Mouse (Mus musculus) MEL (cell line): Measurements from ENCODE around the gene Scube3. TPM values are rescaled to one million over a fixed set of nuclear protein-coding genes. Genes with fewer than 3 reads are reported as not detected.

Experiments used
- DNase-seq: peaks from one replicate; pipeline ENCODE4 v3.0.0; 2011; ENCODE audit warnings: low read depth, low spot score
- H3K27ac ChIP-seq: 2 replicates; pipeline ENCODE4 v1.5.1; 2012; ENCODE audit warnings: low read depth, mild to moderate bottlenecking, control low read depth, low read length, moderate library complexity; ENCODE audit not compliant: control insufficient read depth
- H3K27me3 ChIP-seq, 2 experiments: fragments of 150-350 bp in 1 of 2; sonication (generic) in 1 of 2; 2 replicates each; pipeline ENCODE4 v1.6.1; 2012; ENCODE audit warnings: low read length in 2 of 2, mild to moderate bottlenecking in 2 of 2, improper control_type of control experiment in 1 of 2, moderate library complexity in 1 of 2; ENCODE audit not compliant: insufficient read depth in 2 of 2, control insufficient read depth in 1 of 2
- H3K36me3 ChIP-seq, 2 experiments: 2 replicates each; pipeline ENCODE4 v1.6.1; 2012 to 2014; ENCODE audit warnings: low read length in 2 of 2, improper control_type of control experiment in 1 of 2, inconsistent platforms in 1 of 2, mild to moderate bottlenecking in 1 of 2; ENCODE audit not compliant: insufficient read depth in 2 of 2, control insufficient read depth in 1 of 2
- H3K4me1 ChIP-seq, 2 experiments: fragments of 150-350 bp in 1 of 2; sonication (generic) in 1 of 2; 2 replicates each; pipeline ENCODE4 v1.6.1; 2012; ENCODE audit warnings: low read length in 2 of 2, improper control_type of control experiment in 1 of 2, mild to moderate bottlenecking in 1 of 2; ENCODE audit not compliant: insufficient read depth in 2 of 2, control insufficient read depth in 1 of 2
- H3K4me3 ChIP-seq, 2 experiments: fragments of 150-350 bp in 1 of 2; sonication (generic) in 1 of 2; 2 replicates each; pipeline ENCODE4 v1.5.1; 2012; ENCODE audit warnings: low read depth in 2 of 2, low read length in 2 of 2, mild to moderate bottlenecking in 2 of 2, moderate library complexity in 2 of 2, control low read depth in 1 of 2, improper control_type of control experiment in 1 of 2; ENCODE audit not compliant: control insufficient read depth in 1 of 2, insufficient read depth in 1 of 2
- H3K79me2 ChIP-seq: 2 replicates; pipeline ENCODE4 v1.6.1; 2012; ENCODE audit warnings: mild to moderate bottlenecking, low read length, moderate library complexity; ENCODE audit not compliant: control insufficient read depth, poor library complexity, insufficient read depth
- H3K9ac ChIP-seq: 2 replicates; pipeline ENCODE4 v1.6.1; 2012; ENCODE audit warnings: low read depth, mild to moderate bottlenecking, control low read depth, low read length, moderate library complexity; ENCODE audit not compliant: control insufficient read depth, poor library complexity, severe bottlenecking
- H3K9me3 ChIP-seq: fragments of 150-350 bp; sonication (generic); replicated peaks from 2 replicates; pipeline ENCODE4 v1.6.1; 2012; ENCODE audit warnings: mild to moderate bottlenecking, low read length, improper control_type of control experiment, moderate library complexity; ENCODE audit not compliant: insufficient read depth
- CHD1 ChIP-seq: IDR thresholded peaks from 2 replicates; pipeline ENCODE4 v1.6.1; 2012; ENCODE audit warnings: low read depth, mild to moderate bottlenecking, inconsistent platforms, low read length, improper control_type of control experiment
- CTCF ChIP-seq, 3 experiments: IDR thresholded peaks in 2 of 3; conservative IDR thresholded peaks in 1 of 3; 2 replicates each; pipeline ENCODE4 v1.5.1; 2011 to 2012; ENCODE audit warnings: low read length in 3 of 3, low read depth in 2 of 3, mild to moderate bottlenecking in 2 of 3, improper control_type of control experiment in 1 of 3, inconsistent platforms in 1 of 3, mixed read lengths in 1 of 3, moderate library complexity in 1 of 3; ENCODE audit not compliant: control insufficient read depth in 1 of 3, insufficient read depth in 1 of 3, poor library complexity in 1 of 3, severe bottlenecking in 1 of 3
- E2F4 ChIP-seq: IDR thresholded peaks from 2 replicates; pipeline ENCODE4 v1.6.1; 2011; ENCODE audit warnings: low read depth, low read length, improper control_type of control experiment, borderline replicate concordance
- ELF1 ChIP-seq: IDR thresholded peaks from 2 replicates; pipeline ENCODE4 v1.6.1; 2014; ENCODE audit warnings: low read depth, mild to moderate bottlenecking, inconsistent platforms, low read length, improper control_type of control experiment, moderate library complexity
- EP300 ChIP-seq, 2 experiments: IDR thresholded peaks; 2 replicates each; pipeline ENCODE4 v1.6.1; 2011; ENCODE audit warnings: improper control_type of control experiment in 2 of 2, low read length in 2 of 2, low read depth in 1 of 2, mild to moderate bottlenecking in 1 of 2
- ETS1 ChIP-seq: IDR thresholded peaks from 2 replicates; pipeline ENCODE4 v1.6.1; 2012; ENCODE audit warnings: low read depth, mild to moderate bottlenecking, inconsistent platforms, low read length, improper control_type of control experiment, moderate library complexity
- GATA1 ChIP-seq: IDR thresholded peaks from 2 replicates; pipeline ENCODE4 v1.6.1; 2011; ENCODE audit warnings: low read depth, low read length, improper control_type of control experiment
- HCFC1 ChIP-seq: IDR thresholded peaks from 2 replicates; pipeline ENCODE4 v1.6.1; 2012; ENCODE audit warnings: low read depth, mild to moderate bottlenecking, inconsistent platforms, low read length, improper control_type of control experiment, moderate library complexity
- KAT2A ChIP-seq: conservative IDR thresholded peaks from 2 replicates; pipeline ENCODE4 v1.6.1; 2012; ENCODE audit warnings: low read depth, low read length, improper control_type of control experiment, inconsistent platforms
- MAFK ChIP-seq: IDR thresholded peaks from 2 replicates; pipeline ENCODE4 v1.6.1; 2011; ENCODE audit warnings: low read depth, mild to moderate bottlenecking, low read length, improper control_type of control experiment, borderline replicate concordance
- MXI1 ChIP-seq: IDR thresholded peaks from 2 replicates; pipeline ENCODE4 v1.6.1; 2011; ENCODE audit warnings: mild to moderate bottlenecking, low read depth, low read length, improper control_type of control experiment
- MYB ChIP-seq: IDR thresholded peaks from 2 replicates; pipeline ENCODE4 v1.6.1; 2011; ENCODE audit warnings: mild to moderate bottlenecking, low read depth, low read length, improper control_type of control experiment
- POLR2A ChIP-seq, 2 experiments: IDR thresholded peaks; 2 replicates each; pipeline ENCODE4 v1.6.1; 2011 to 2012; ENCODE audit warnings: low read length in 2 of 2, mild to moderate bottlenecking in 2 of 2, control low read depth in 1 of 2, improper control_type of control experiment in 1 of 2, low read depth in 1 of 2, moderate library complexity in 1 of 2; ENCODE audit not compliant: control insufficient read depth in 1 of 2, insufficient read depth in 1 of 2, poor library complexity in 1 of 2
- POLR2AphosphoS2 ChIP-seq: IDR thresholded peaks from 2 replicates; pipeline ENCODE4 v1.6.1; 2011; ENCODE audit warnings: low read length, improper control_type of control experiment
- POLR2AphosphoS5 ChIP-seq: IDR thresholded peaks from 2 replicates; pipeline ENCODE4 v1.6.1; 2012; ENCODE audit warnings: low read depth, borderline replicate concordance, mild to moderate bottlenecking, inconsistent platforms, low read length, moderate library complexity, mixed read lengths
- RAD21 ChIP-seq: IDR thresholded peaks from 2 replicates; pipeline ENCODE4 v1.6.1; 2011; ENCODE audit warnings: mild to moderate bottlenecking, low read depth, low read length, improper control_type of control experiment
- RCOR1 ChIP-seq: IDR thresholded peaks from 2 replicates; pipeline ENCODE4 v1.6.1; 2012; ENCODE audit warnings: low read depth, mild to moderate bottlenecking, inconsistent platforms, low read length, improper control_type of control experiment
- SIN3A ChIP-seq: IDR thresholded peaks from 2 replicates; pipeline ENCODE4 v1.6.1; 2012; ENCODE audit warnings: low read length, improper control_type of control experiment, inconsistent platforms
- SMC3 ChIP-seq: IDR thresholded peaks from 2 replicates; pipeline ENCODE4 v1.6.1; 2011; ENCODE audit warnings: low read depth, low read length, improper control_type of control experiment
- TBP ChIP-seq: IDR thresholded peaks from 2 replicates; pipeline ENCODE4 v1.8.0; 2011; ENCODE audit warnings: low read depth, low read length, improper control_type of control experiment
- UBTF ChIP-seq: IDR thresholded peaks from 2 replicates; pipeline ENCODE4 v1.6.1; 2012; ENCODE audit warnings: low read depth, mild to moderate bottlenecking, inconsistent platforms, low read length, improper control_type of control experiment, moderate library complexity, borderline replicate concordance; ENCODE audit not compliant: insufficient read depth
- USF1 ChIP-seq: IDR thresholded peaks from 2 replicates; pipeline ENCODE4 v1.6.1; 2014; ENCODE audit warnings: low read depth, mild to moderate bottlenecking, inconsistent platforms, low read length, improper control_type of control experiment, moderate library complexity
- ZKSCAN1 ChIP-seq: IDR thresholded peaks from 2 replicates; pipeline ENCODE4 v1.6.1; 2012; ENCODE audit warnings: low read depth, mild to moderate bottlenecking, inconsistent platforms, low read length, improper control_type of control experiment, moderate library complexity
- polyA plus RNA-seq, 2 experiments: library from polyadenylated mRNA; stranded (reverse) in 1 of 2; unstranded in 1 of 2; fragments of >175 nt in 1 of 2; fragments of >200 nt in 1 of 2; gene quantifications; 2 replicates each; pipeline versions ENCODE4 v1.2.1 to v1.2.4; 2012; ENCODE audit warnings: low replicate concordance in 2 of 2, low read depth in 1 of 2; ENCODE audit not compliant: insufficient read length in 2 of 2, insufficient read depth in 1 of 2, missing spikeins in 1 of 2
- total RNA-seq: library from RNA; depleted of rRNA; stranded (reverse); fragments of 300-350 nt; gene quantifications from 2 replicates; pipeline ENCODE4 v1.2.3, GENCODE M21; 2012

Scube3 gene
- total and polyA plus RNA-seq, 3 experiments: 0.03 to 0.04 TPM; not detected in 1

GRCm38 (mm10) chr17:28093837-28094236 lies 48.1 kb upstream of the Scube3 start:
- no peaks in the 10 kb centered on the region for H3K79me2 ChIP-seq
- H3K27me3 ChIP-seq: no peaks in the 10 kb centered on the region; a peak in 1 of 4 replicates
- H3K27ac ChIP-seq: no peak overlapping the region
- no peaks in the 10 kb centered on the region; a peak in 1 of 4 replicates for H3K4me1 ChIP-seq
- no peak for TF ChIP-seq UBTF
- no peak for TF ChIP-seq RCOR1
- peak; percentile 12; the same call in 1 of the 2 replicates for TF ChIP-seq RAD21
- TF ChIP-seq CTCF (IDR thresholded peaks at IDR 0.05 in 2 of 3, conservative IDR thresholded peaks at IDR 0.05 in 1 of 3; ENCODE audit: control insufficient read depth in 1 of 3, insufficient read depth in 1 of 3, low read depth in 2 of 3, low read length in 3 of 3, poor library complexity in 1 of 3, severe bottlenecking in 1 of 3): peak; percentile 31 to 55 (median 47)
- TF ChIP-seq, all 39 proteins: peak for 2
- Histone ChIP-seq H3K4me3 (no peak overlapping the region), H3K9me3 (no peaks in the 10 kb centered on the region), H3K36me3 (no peaks in the 10 kb centered on the region), H3K9ac (no peak overlapping the region)
- peak; percentile 37 for DNase-seq

GRCm38 (mm10) chr17:28096418-28096817 lies 45.5 kb upstream of the Scube3 start:
- H3K9me3 ChIP-seq: no peaks in the 10 kb centered on the region
- no peaks in the 10 kb centered on the region; a peak in 1 of 4 replicates for H3K4me1 ChIP-seq
- TF ChIP-seq USF1: no peak
- TF ChIP-seq MXI1: no peak
- TF ChIP-seq ELF1: no peak
- no peak for TF ChIP-seq ETS1
- TF ChIP-seq TBP: no peak
- TF ChIP-seq ZKSCAN1: no peak
- TF ChIP-seq GATA1: no peak
- no peak for TF ChIP-seq MYB
- TF ChIP-seq HCFC1: no peak
- TF ChIP-seq CHD1: no peak
- TF ChIP-seq MAFK: no peak
- no peak for TF ChIP-seq SIN3A
- H3K79me2 ChIP-seq: no peaks in the 10 kb centered on the region
- H3K4me3 ChIP-seq: no peak overlapping the region
- H3K27ac ChIP-seq: no peak overlapping the region
- H3K27me3 ChIP-seq: no peaks in the 10 kb centered on the region; a peak in 1 of 4 replicates
- DNase-seq: no peak
- no peak overlapping the region for H3K9ac ChIP-seq
- no peaks in the 10 kb centered on the region for H3K36me3 ChIP-seq

DNA sequence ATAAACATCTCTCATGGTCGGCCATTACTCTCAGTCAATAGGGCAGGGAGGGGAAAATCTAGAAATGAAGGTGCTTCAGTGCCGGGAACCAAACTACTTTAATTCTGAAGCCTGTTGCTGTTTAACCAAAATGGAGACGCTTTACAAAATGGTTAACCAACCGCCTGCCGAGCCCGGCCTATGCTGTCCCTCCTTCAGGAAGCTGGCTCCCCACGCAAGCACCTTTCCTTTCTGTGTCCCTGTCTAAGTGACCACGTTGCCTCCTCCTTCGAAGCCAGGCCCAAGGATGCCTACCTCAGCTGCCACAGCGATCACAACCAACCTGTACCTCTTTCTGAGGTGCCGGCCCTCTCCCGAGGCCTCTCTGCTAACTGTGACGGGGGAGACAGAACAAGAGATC lies 44.6 kb upstream of the Scube3 start:
- no peak overlapping the region for H3K27ac ChIP-seq
- no peaks in the 10 kb centered on the region for H3K36me3 ChIP-seq
- no peak overlapping the region for H3K4me3 ChIP-seq
- H3K79me2 ChIP-seq: no peaks in the 10 kb centered on the region
- H3K27me3 ChIP-seq: no peaks in the 10 kb centered on the region; a peak in 1 of 4 replicates
- no peak overlapping the region for H3K9ac ChIP-seq
- no peak for TF ChIP-seq EP300 (IDR thresholded peaks at IDR 0.05; ENCODE audit: low read depth in 1 of 2, low read length in 2 of 2)
- no peak for TF ChIP-seq KAT2A
- no peak for TF ChIP-seq UBTF
- TF ChIP-seq HCFC1: no peak
- no peak for TF ChIP-seq E2F4
- TF ChIP-seq CHD1: no peak
- TF ChIP-seq POLR2AphosphoS5: no peak
- no peak for TF ChIP-seq POLR2A (IDR thresholded peaks at IDR 0.05; ENCODE audit: control insufficient read depth in 1 of 2, insufficient read depth in 1 of 2, low read depth in 1 of 2, low read length in 2 of 2, poor library complexity in 1 of 2)
- no peak for TF ChIP-seq GATA1
- no peak for TF ChIP-seq SMC3
- no peak for TF ChIP-seq POLR2AphosphoS2
- no peaks in the 10 kb centered on the region; a peak in 1 of 4 replicates for H3K4me1 ChIP-seq
- no peak for DNase-seq
- H3K9me3 ChIP-seq: no peaks in the 10 kb centered on the region
